Mouse (Mus musculus): ENCODE results near the gene Evi2b.

GRCm38 (mm10) chr11:79533950-79534690, 10.6 kb upstream of the Evi2b start:
- TF ChIP-seq POLR2A (IDR thresholded peaks at IDR 0.05; ENCODE audit: borderline replicate concordance, low read depth, low read length) (no peak), CTCF (IDR thresholded peaks at IDR 0.05; ENCODE audit: low read depth, low read length) (no peak)
